ENCODE assay signal across 7 mouse cellular contexts in the genomic region with DNA sequence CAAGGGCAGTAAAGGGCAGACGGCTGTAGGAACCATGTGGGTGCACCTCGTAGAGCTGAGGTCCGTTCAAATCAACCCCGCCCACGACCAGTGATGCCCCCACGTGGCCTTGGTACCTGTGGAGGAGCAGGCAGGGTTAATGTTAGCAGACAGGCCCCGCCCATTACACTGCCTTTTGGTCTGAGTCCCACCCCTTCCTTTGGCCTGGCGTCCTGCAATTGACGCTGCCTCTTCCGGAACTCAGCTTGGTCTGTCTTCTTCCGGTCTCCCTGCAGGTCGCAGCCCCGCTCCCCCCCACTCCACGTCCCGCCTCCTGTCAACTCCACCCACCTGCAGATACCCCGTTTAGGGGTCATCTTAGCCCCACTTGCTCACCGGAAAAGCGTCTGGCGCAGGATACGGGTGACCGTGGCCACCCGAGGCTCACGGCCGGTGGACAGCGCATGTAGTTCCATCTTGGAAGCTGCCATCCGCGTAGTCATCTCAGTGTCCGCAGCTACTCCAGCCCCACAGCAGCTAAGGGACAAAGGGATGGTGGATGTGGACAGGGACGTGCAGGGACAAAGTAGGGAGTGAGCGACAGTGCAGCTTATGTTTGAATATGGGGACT. TPM values are rescaled to one million over a fixed set of nuclear protein-coding genes. Genes with fewer than 3 reads are reported as not detected.
DNase-seq lines count a peak whose midpoint lies in the region; ATAC-seq lines count a peak whose summit lies in the region.

No protein-coding gene starts in this region.

- H3K36me3 ChIP-seq in intestine, embryonic 15.5 days = no peaks in the 10 kb centered on the region
- peaks cover 6% of the 10 kb centered on the region for H3K36me3 ChIP-seq in midbrain, embryonic 10.5 days

- peak overlapping the region; percentile 81 for H3K9ac ChIP-seq in intestine, embryonic 15.5 days

- DNase-seq in adrenal gland, adult 18-20 months (ENCODE audit: low spot score in 2 of 2) = peak; percentile 78 to 81
- DNase-seq in embryo, embryonic 11 days = peak; percentile 94
- DNase-seq in gastrocnemius, postnatal 25 days = peak; percentile 90
- DNase-seq in left cerebral cortex, postnatal 25 days (ENCODE audit: low spot score in 2 of 2) = peak; percentile 84 to 94
- DNase-seq in midbrain, embryonic 10.5 days (ENCODE audit: low spot score) = peak; percentile 91
- peak; percentile 79 for DNase-seq in right cerebral cortex, postnatal 4 days

- intact Hi-C loops in left cerebral cortex, postnatal 25 days (cut with DNase I) = no loop called here

- H3K27ac ChIP-seq in intestine, embryonic 15.5 days = peak overlapping the region; percentile 88
- peak overlapping the region; percentile 92 for H3K27ac ChIP-seq in midbrain, embryonic 10.5 days (replicated peaks)

- no peaks in the 10 kb centered on the region for H3K27me3 ChIP-seq in intestine, embryonic 15.5 days (replicated peaks)
- no peaks in the 10 kb centered on the region for H3K27me3 ChIP-seq in midbrain, embryonic 10.5 days (ENCODE audit: low read depth, poor library complexity, severe bottlenecking)

- WGBS in intestine, embryonic 15.5 days = under 1% methylated on average over 30 of the region's 30 CpGs
- WGBS in midbrain, embryonic 10.5 days = under 1% methylated on average over 29 of the region's 30 CpGs

- no peaks in the 10 kb centered on the region for H3K9me3 ChIP-seq in intestine, embryonic 15.5 days
- H3K9me3 ChIP-seq in midbrain, embryonic 10.5 days (replicated peaks) = no peaks in the 10 kb centered on the region

- peak; percentile 93 for ATAC-seq in intestine, embryonic 15.5 days

- 0 out of 2 replicates have a peak, but pooled peaks cover 4% of the 10 kb centered on the region for H3K4me1 ChIP-seq in intestine, embryonic 15.5 days (replicated peaks)
- H3K4me1 ChIP-seq in midbrain, embryonic 10.5 days = peaks cover 25% of the 10 kb centered on the region

- H3K4me3 ChIP-seq in intestine, embryonic 15.5 days (replicated peaks) = peak overlapping the region; percentile 90
- H3K4me3 ChIP-seq in midbrain, embryonic 10.5 days = peak overlapping the region; percentile 86

- peak overlapping the region; percentile 93 for H3K4me2 ChIP-seq in intestine, embryonic 15.5 days (replicated peaks)

RNA-seq across cellular contexts. Expression of a gene that starts 1.3 kb away (rescaled TPM):
- total RNA-seq in adrenal gland, adult 18-20 months (2021) = 10 to 100 TPM; 78.7 to 84.1 TPM
- 10 to 100 TPM; 19.1 to 22.1 TPM for total RNA-seq in gastrocnemius, postnatal 25 days (2021)
- polyA plus RNA-seq in intestine, embryonic 15.5 days (2015; fragmentation: Nextera tagmentation; extraction: Ambion mirVana) = 76.6 and 99.7 TPM in 2 replicates
- total RNA-seq in left cerebral cortex, postnatal 25 days (2021) = 10 to 100 TPM; 84.9 to 92.0 TPM
- 29.1 TPM in 2 replicates for polyA plus RNA-seq in midbrain, embryonic 10.5 days (2016; fragmentation: Nextera tagmentation; extraction: Ambion mirVana)

RNA-seq across cellular contexts. Expression of a gene that starts 3.3 kb away (rescaled TPM):
- under 1 TPM in 1 of 2 experiments, not detected in 1; 0.93 TPM for total RNA-seq in adrenal gland, adult 18-20 months (2021)
- total RNA-seq in gastrocnemius, postnatal 25 days (2021) = not detected
- 0.82 and 3.2 TPM in 2 replicates for polyA plus RNA-seq in intestine, embryonic 15.5 days (2015; fragmentation: Nextera tagmentation; extraction: Ambion mirVana)
- under 1 TPM; 0.85 to 0.96 TPM for total RNA-seq in left cerebral cortex, postnatal 25 days (2021)
- 1.3 and 1.4 TPM in 2 replicates for polyA plus RNA-seq in midbrain, embryonic 10.5 days (2016; fragmentation: Nextera tagmentation; extraction: Ambion mirVana)

RNA-seq across cellular contexts. Expression of a gene that starts 6.2 kb away (rescaled TPM):
- total RNA-seq in adrenal gland, adult 18-20 months (2021) = 1 to 10 TPM in 1 of 2 experiments, under 1 TPM in 1; 0.51 to 1.8 TPM
- under 1 TPM; 0.46 to 0.80 TPM for total RNA-seq in gastrocnemius, postnatal 25 days (2021)
- 2.1 and 2.3 TPM in 2 replicates for polyA plus RNA-seq in intestine, embryonic 15.5 days (2015; fragmentation: Nextera tagmentation; extraction: Ambion mirVana)
- total RNA-seq in left cerebral cortex, postnatal 25 days (2021) = 10 to 100 TPM; 28.0 to 32.5 TPM
- 1.0 and 1.2 TPM in 2 replicates for polyA plus RNA-seq in midbrain, embryonic 10.5 days (2016; fragmentation: Nextera tagmentation; extraction: Ambion mirVana)

RNA-seq across cellular contexts. Expression of a gene that starts 28.9 kb away (rescaled TPM):
- total RNA-seq in adrenal gland, adult 18-20 months (2021) = 10 to 100 TPM; 45.4 to 56.9 TPM
- 10 to 100 TPM; 11.5 to 14.4 TPM for total RNA-seq in gastrocnemius, postnatal 25 days (2021)
- polyA plus RNA-seq in intestine, embryonic 15.5 days (2015; fragmentation: Nextera tagmentation; extraction: Ambion mirVana) = 23.9 and 24.0 TPM in 2 replicates
- 10 to 100 TPM; 20.0 to 23.3 TPM for total RNA-seq in left cerebral cortex, postnatal 25 days (2021)
- 16.9 and 18.7 TPM in 2 replicates for polyA plus RNA-seq in midbrain, embryonic 10.5 days (2016; fragmentation: Nextera tagmentation; extraction: Ambion mirVana)

RNA-seq across cellular contexts. Expression of a gene that starts 36.7 kb away (rescaled TPM):
- 10 to 100 TPM; 25.8 to 30.0 TPM for total RNA-seq in adrenal gland, adult 18-20 months (2021)
- total RNA-seq in gastrocnemius, postnatal 25 days (2021) = 10 to 100 TPM in 1 of 2 experiments, 1 to 10 TPM in 1; 10.0 to 10.7 TPM
- polyA plus RNA-seq in intestine, embryonic 15.5 days (2015; fragmentation: Nextera tagmentation; extraction: Ambion mirVana) = 26.0 and 28.9 TPM in 2 replicates
- total RNA-seq in left cerebral cortex, postnatal 25 days (2021) = 1 to 10 TPM; 8.1 to 8.5 TPM
- 29.9 and 32.2 TPM in 2 replicates for polyA plus RNA-seq in midbrain, embryonic 10.5 days (2016; fragmentation: Nextera tagmentation; extraction: Ambion mirVana)

Comparison
In these comparisons a context has a peak if more than half of its experiments do, and no peak if none do; other contexts are left out.
1. Peak in every context shown above with its lines: DNase-seq, ATAC-seq, H3K4me3 ChIP-seq and H3K27ac ChIP-seq.
2. RNA of a gene that starts 6.2 kb away (total RNA-seq): 28.0 to 32.5 TPM in left cerebral cortex, postnatal 25 days; 0.51 to 1.8 TPM in adrenal gland, adult 18-20 months and 0.46 to 0.80 TPM in gastrocnemius, postnatal 25 days; every median in the first group is over 10 times any median in the second.